Mouse (Mus musculus): ENCODE data around the gene Lrit2. TPM values are rescaled to one million over a fixed set of nuclear protein-coding genes. Genes with fewer than 3 reads are reported as not detected.

Lrit2 gene
- not detected in 2 replicates for polyA plus RNA-seq (2016; fragmentation: Nextera tagmentation; extraction: Ambion mirVana)

DNA sequence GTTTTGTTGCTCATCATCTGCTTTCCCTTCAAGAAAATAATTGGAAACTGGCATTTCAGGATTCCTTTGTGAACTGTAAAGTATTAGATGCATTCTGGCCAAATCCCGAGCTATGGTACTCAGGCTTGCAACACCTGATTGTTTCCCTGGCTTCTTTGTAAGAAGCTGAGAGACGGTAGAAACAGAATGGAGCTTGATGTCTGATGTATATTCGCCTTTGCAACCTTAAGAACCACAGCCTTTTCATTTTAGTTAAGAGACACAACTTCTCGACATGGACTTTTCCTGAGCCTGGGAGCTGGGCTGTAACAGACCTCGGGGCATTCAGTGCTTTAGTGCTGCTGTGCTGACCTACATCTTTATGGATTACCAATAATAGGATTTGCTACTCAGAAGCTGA lies at the start of gene Lrit2:
Gene Lrit2 (plus strand): TSS at position 301 of the 400 bp plus-strand sequence.
- H3K36me3 ChIP-seq = no peaks in the 10 kb centered on the region
- no peaks in the 10 kb centered on the region for H3K4me1 ChIP-seq
- no peak within 1 kb of the TSS for H3K4me2 ChIP-seq (replicated peaks)
- no peak for ATAC-seq (ENCODE audit: low FRiP score, low read depth)
- H3K9ac ChIP-seq = no peak within 1 kb of the TSS
- H3K27ac ChIP-seq = no peak within 1 kb of the TSS
- no peaks in the 10 kb centered on the region for H3K9me3 ChIP-seq
- no peaks in the 10 kb centered on the region for H3K27me3 ChIP-seq (replicated peaks)
- H3K4me3 ChIP-seq = no peak within 1 kb of the TSS
- 77% methylated on average over 5 of the region's 5 CpGs for WGBS

GRCm38 (mm10) chr14:37027248-37027933 lies 40.3 kb upstream of the Lrit2 start:
- Histone ChIP-seq H3K27me3 (replicated peaks) (no peaks in the 10 kb centered on the region), H3K27ac (no peak overlapping the region), H3K9ac (no peak overlapping the region), H3K4me2 (replicated peaks) (no peak overlapping the region), H3K9me3 (no peaks in the 10 kb centered on the region), H3K4me1 (no peaks in the 10 kb centered on the region), H3K4me3 (no peak overlapping the region), H3K36me3 (no peaks in the 10 kb centered on the region)
- no peak for ATAC-seq (ENCODE audit: low FRiP score, low read depth)
- WGBS = 81% methylated on average over 4 of the region's 4 CpGs

DNA sequence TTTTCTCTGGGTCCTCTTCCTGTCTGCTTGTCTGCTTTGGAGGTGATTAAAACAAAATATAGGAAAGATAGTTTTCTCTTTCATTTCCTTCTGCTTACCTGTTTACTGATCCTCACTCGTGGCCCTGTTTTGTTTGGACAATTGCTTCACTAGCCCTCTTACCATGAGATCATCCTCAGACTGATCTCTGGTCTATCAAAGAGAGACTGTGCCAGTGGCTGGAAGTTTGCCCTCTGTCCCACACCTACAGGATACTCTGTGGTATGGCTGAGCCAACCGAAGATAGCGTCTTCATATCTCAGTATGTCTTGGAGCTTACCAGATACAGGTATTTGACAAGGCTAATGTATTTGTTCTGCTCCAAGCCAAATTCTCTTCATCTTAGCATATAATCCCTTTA lies 39.8 kb upstream of the Lrit2 start:
- H3K27me3 ChIP-seq (replicated peaks) = no peaks in the 10 kb centered on the region
- H3K27ac ChIP-seq = no peak overlapping the region
- H3K4me3 ChIP-seq = no peak overlapping the region
- no peak for ATAC-seq (ENCODE audit: low FRiP score, low read depth)
- H3K4me1 ChIP-seq = no peaks in the 10 kb centered on the region
- no peak overlapping the region for H3K9ac ChIP-seq
- no peaks in the 10 kb centered on the region for H3K9me3 ChIP-seq
- no peak overlapping the region for H3K4me2 ChIP-seq (replicated peaks)
- WGBS = 94% methylated on average over 3 of the region's 3 CpGs
- H3K36me3 ChIP-seq = no peaks in the 10 kb centered on the region

DNA sequence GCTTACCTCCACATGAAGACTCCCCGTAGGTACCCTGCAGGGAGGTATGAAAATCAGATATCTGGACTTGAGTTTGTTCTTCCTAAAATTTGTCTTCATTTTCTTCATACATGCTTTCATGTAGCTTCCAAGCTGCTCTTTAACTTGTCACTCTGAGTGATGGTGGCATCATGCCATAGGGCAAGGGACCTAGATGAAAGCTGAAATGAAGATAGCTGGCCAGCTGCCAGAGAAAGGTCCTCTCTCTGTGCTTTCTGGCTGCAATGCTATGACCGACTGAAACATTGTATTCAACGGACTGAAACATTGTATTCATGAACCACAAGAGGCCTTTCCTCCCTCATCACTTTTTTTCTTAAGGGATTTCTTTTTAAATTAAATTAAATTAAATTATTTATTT lies 39.2 kb upstream of the Lrit2 start:
- ATAC-seq (ENCODE audit: low FRiP score, low read depth) = no peak
- no peaks in the 10 kb centered on the region for H3K27me3 ChIP-seq (replicated peaks)
- no peak overlapping the region for H3K27ac ChIP-seq
- H3K9ac ChIP-seq = no peak overlapping the region
- 92% methylated on average over 3 of the region's 3 CpGs for WGBS
- H3K4me3 ChIP-seq = no peak overlapping the region
- H3K36me3 ChIP-seq = no peaks in the 10 kb centered on the region
- H3K9me3 ChIP-seq = no peaks in the 10 kb centered on the region
- no peaks in the 10 kb centered on the region for H3K4me1 ChIP-seq
- H3K4me2 ChIP-seq (replicated peaks) = no peak overlapping the region

DNA sequence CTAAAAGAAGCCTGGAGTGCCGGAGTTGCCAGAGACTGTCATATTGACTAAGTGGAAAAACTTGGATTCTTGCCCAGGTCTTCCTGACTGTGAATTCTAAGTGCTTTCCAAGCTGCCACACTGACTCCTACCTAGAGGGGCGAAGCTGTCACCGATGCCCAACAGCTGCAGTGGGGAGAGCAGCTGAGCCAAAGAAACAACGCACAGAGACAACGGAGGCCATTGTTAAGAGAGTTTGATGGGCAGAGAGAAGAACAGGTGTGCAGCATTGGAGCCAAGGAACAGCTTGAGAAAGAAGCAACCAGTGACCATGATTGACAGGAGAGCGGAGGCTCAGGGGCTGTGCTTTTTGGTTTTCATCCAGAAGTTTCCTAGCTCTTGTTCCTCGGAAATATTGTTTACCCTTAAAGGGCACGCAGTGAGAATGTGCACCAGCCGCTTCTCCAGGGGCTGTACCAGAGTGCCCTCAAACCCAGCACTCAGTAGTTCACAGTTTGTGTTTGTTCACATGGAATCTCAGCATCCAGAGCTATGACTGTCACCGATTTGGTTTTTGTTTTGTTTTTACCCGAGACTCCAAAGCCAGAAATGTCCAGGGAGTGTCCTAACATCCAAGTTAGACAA lies 35.1 kb upstream of the Lrit2 start:
- no peak overlapping the region for H3K4me2 ChIP-seq (replicated peaks)
- ATAC-seq (ENCODE audit: low FRiP score, low read depth) = peak; percentile 41
- no peaks in the 10 kb centered on the region for H3K4me1 ChIP-seq
- no peak overlapping the region for H3K9ac ChIP-seq
- H3K9me3 ChIP-seq = no peaks in the 10 kb centered on the region
- no peak overlapping the region for H3K27ac ChIP-seq
- no peaks in the 10 kb centered on the region for H3K27me3 ChIP-seq (replicated peaks)
- no peaks in the 10 kb centered on the region for H3K36me3 ChIP-seq
- no peak overlapping the region for H3K4me3 ChIP-seq
- 80% methylated on average over 11 of the region's 11 CpGs for WGBS

DNA sequence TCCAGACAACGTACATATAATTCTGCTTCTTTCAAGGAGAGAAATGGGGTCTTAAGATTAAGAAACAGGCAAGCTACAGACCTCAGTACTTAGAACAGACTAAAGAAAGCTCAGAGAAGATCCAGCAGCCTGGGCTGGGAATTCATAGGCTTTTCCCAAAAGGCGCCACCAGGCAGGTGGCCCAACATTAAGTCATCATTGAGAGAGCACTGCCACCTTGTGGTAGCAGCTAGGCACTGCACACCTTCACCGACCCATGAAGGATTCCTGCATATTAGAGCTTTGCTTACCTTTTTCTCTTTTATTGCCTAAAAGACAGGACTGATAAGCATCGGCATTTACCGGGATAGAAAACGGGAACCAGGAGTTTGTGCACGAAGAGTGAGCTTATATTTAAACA lies 34.5 kb upstream of the Lrit2 start:
- H3K4me2 ChIP-seq (replicated peaks) = no peak overlapping the region
- no peaks in the 10 kb centered on the region for H3K4me1 ChIP-seq
- H3K9me3 ChIP-seq = no peaks in the 10 kb centered on the region
- no peak; the same call in 1 of the 2 replicates for ATAC-seq (ENCODE audit: low FRiP score, low read depth)
- no peak overlapping the region for H3K9ac ChIP-seq
- no peaks in the 10 kb centered on the region for H3K36me3 ChIP-seq
- H3K27me3 ChIP-seq (replicated peaks) = no peaks in the 10 kb centered on the region
- H3K4me3 ChIP-seq = no peak overlapping the region
- H3K27ac ChIP-seq = no peak overlapping the region
- WGBS = 20% methylated on average over 7 of the region's 7 CpGs

GRCm38 (mm10) chr14:37034432-37034831 lies 33.3 kb upstream of the Lrit2 start:
- WGBS = 50% methylated on average over 5 of the region's 5 CpGs
- Histone ChIP-seq H3K4me2 (replicated peaks) (no peak overlapping the region), H3K27ac (no peak overlapping the region), H3K9ac (no peak overlapping the region), H3K27me3 (replicated peaks) (no peaks in the 10 kb centered on the region), H3K36me3 (no peaks in the 10 kb centered on the region), H3K4me1 (no peaks in the 10 kb centered on the region), H3K9me3 (no peaks in the 10 kb centered on the region), H3K4me3 (no peak overlapping the region)
- ATAC-seq (ENCODE audit: low FRiP score, low read depth) = no peak

DNA sequence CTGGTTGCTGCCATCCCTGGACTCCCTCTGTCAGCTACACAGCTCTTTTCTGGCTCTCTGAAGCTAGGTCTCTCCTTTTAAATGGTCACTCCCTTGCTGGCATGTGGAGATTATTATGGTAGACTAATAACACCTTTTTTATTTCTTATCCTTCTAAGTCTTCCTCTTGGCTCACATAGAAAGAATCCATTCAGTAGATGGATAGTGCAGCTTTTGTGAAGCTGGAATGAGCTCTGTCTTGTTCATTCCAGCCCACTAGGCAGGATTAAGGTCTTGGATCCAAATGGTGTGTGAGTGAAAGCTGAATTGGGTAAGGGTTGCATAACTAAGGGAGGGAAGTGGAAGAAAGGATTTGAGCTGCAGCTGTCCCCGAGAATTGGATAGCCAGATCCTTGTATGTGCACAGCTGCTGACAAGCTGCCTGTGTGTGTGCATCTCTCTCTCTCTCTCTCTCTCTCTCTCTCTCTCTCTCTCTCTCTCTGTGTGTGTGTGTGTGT lies 18.8 kb upstream of the Lrit2 start, which contains the start of gene Rgr:
Gene Rgr (minus strand): TSS at position 51 of the 497 bp plus-strand sequence.
- Histone ChIP-seq H3K4me1 (no peaks in the 10 kb centered on the region), H3K27me3 (replicated peaks) (no peaks in the 10 kb centered on the region), H3K36me3 (no peaks in the 10 kb centered on the region), H3K4me2 (replicated peaks) (no peak within 1 kb of the TSS), H3K9me3 (no peaks in the 10 kb centered on the region), H3K4me3 (no peak within 1 kb of the TSS), H3K27ac (no peak within 1 kb of the TSS), H3K9ac (no peak within 1 kb of the TSS)
- ATAC-seq (ENCODE audit: low FRiP score, low read depth) = no peak
- 64% methylated on average over 1 of the region's 1 CpGs for WGBS

DNA sequence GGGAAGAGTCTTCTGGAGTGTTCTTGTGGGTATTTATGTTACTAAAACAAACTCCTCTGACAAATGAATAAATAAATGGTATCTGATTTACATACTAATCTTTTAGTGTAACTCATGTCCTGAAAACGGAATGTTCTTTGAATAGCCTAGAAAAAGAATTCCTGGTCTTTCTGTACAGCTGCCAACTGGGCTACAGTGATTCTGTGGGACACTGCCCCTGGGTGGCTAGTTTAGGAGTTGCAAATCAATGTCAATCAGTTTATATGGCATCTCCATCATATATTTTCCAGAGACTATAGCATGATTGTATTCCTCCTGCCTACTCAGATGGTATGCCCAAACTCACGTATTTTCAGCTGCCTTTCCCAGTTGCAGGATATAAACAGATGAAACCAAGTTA lies 2.9 kb upstream of the Lrit2 start:
- 68% methylated on average over 2 of the region's 2 CpGs for WGBS
- Histone ChIP-seq H3K4me3 (no peak overlapping the region), H3K27ac (no peak overlapping the region), H3K9ac (no peak overlapping the region), H3K4me2 (replicated peaks) (no peak overlapping the region), H3K9me3 (no peaks in the 10 kb centered on the region), H3K27me3 (replicated peaks) (no peaks in the 10 kb centered on the region), H3K4me1 (no peaks in the 10 kb centered on the region), H3K36me3 (no peaks in the 10 kb centered on the region)
- no peak for ATAC-seq (ENCODE audit: low FRiP score, low read depth)

GRCm38 (mm10) chr14:37066636-37067035 lies 1.1 kb upstream of the Lrit2 start:
- WGBS = 62% methylated on average over 2 of the region's 2 CpGs
- Histone ChIP-seq H3K36me3 (no peaks in the 10 kb centered on the region), H3K9me3 (no peaks in the 10 kb centered on the region), H3K4me1 (no peaks in the 10 kb centered on the region), H3K9ac (no peak overlapping the region), H3K4me3 (no peak overlapping the region), H3K27ac (no peak overlapping the region), H3K27me3 (replicated peaks) (no peaks in the 10 kb centered on the region), H3K4me2 (replicated peaks) (no peak overlapping the region)
- no peak for ATAC-seq (ENCODE audit: low FRiP score, low read depth)

DNA sequence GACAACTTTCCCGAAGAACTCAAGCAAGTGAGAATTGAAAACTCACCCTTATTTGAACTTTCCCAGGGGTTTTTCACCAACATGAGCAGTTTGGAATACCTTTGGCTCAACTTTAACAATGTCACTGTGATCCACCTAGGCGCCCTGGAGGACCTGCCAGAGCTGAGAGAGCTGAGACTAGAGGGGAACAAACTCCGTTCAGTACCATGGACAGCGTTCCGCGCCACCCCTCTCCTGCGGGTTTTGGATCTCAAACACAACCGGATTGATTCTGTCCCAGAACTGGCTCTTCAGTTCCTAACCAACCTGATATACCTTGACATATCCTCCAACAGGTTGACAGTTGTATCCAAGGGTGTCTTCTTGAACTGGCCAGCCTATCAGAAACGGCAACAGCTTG lies 787 bp downstream of the Lrit2 start:
- ATAC-seq (ENCODE audit: low FRiP score, low read depth) = no peak
- WGBS = 18% methylated on average over 9 of the region's 9 CpGs
- no peaks in the 10 kb centered on the region for H3K9me3 ChIP-seq
- H3K36me3 ChIP-seq = no peaks in the 10 kb centered on the region
- no peak overlapping the region for H3K27ac ChIP-seq
- no peaks in the 10 kb centered on the region for H3K4me1 ChIP-seq
- no peak overlapping the region for H3K4me3 ChIP-seq
- H3K27me3 ChIP-seq (replicated peaks) = no peaks in the 10 kb centered on the region
- H3K9ac ChIP-seq = no peak overlapping the region
- no peak overlapping the region for H3K4me2 ChIP-seq (replicated peaks)

GRCm38 (mm10) chr14:37080724-37081123 lies 13.0 kb downstream of the Lrit2 start:
- Histone ChIP-seq H3K4me3 (no peak overlapping the region), H3K27ac (no peak overlapping the region), H3K9ac (no peak overlapping the region), H3K4me2 (replicated peaks) (no peak overlapping the region), H3K9me3 (no peaks in the 10 kb centered on the region), H3K4me1 (no peaks in the 10 kb centered on the region), H3K27me3 (replicated peaks) (no peaks in the 10 kb centered on the region), H3K36me3 (no peaks in the 10 kb centered on the region)
- no peak for ATAC-seq (ENCODE audit: low FRiP score, low read depth)
- WGBS = 80% methylated on average over 1 of the region's 1 CpGs

DNA sequence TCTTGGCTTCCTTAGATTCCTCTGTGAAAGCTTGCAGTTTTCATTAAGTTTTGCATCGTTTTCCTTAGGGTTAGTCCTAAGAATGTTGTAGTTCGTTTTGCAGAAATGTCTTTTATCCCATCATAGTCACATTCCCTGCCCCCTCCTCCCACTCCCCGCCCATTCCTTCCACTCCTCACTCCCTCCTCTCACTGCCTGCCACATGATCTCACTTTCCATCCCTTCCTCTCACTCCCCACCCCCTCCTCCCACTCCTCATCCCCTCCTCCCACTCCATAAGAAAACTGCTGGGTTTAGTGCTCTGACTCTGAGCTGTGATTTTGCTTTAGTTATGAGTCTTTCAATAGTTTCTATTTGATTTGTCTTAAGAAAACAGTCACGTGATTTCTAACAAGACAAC lies 16.0 kb downstream of the Lrit2 start:
- ATAC-seq (ENCODE audit: low FRiP score, low read depth) = no peak
- H3K9me3 ChIP-seq = no peaks in the 10 kb centered on the region
- no peak overlapping the region for H3K9ac ChIP-seq
- H3K36me3 ChIP-seq = no peaks in the 10 kb centered on the region
- no peak overlapping the region for H3K4me2 ChIP-seq (replicated peaks)
- no peak overlapping the region for H3K4me3 ChIP-seq
- 45% methylated on average over 4 of the region's 4 CpGs for WGBS
- H3K4me1 ChIP-seq = no peaks in the 10 kb centered on the region
- no peak overlapping the region for H3K27ac ChIP-seq
- H3K27me3 ChIP-seq (replicated peaks) = no peaks in the 10 kb centered on the region

Data from neural tube, embryonic 12.5 days (tissue).